Comparison of ENCODE assay signal across 26 mouse cellular contexts in genomic region chr10:69451006-69451405, GRCm38 (mm10). TPM values are rescaled to one million over a fixed set of nuclear protein-coding genes. Genes with fewer than 3 reads are reported as not detected.
DNase-seq lines count a peak whose midpoint lies in the region; ATAC-seq and TF ChIP-seq lines count a peak whose summit lies in the region.
"Had no signal": no experiment of that assay in that cellular context is flagged by ENCODE, and none has a peak within 500 bp of the region (broad histone marks: within the 10 kb centered on the region; RNA-seq: fewer than 3 reads in every experiment).

No protein-coding gene starts in this region.

- no peaks in the 10 kb centered on the region for H3K4me1 ChIP-seq in lung, adult 2 months (ENCODE audit: control insufficient read depth, insufficient read depth, low read length)
- H3K4me1 ChIP-seq in lung, embryonic 16.5 days (replicated peaks; ENCODE audit: control insufficient read depth, insufficient read depth, low read length): peaks cover 16% of the 10 kb centered on the region
- H3K4me1 ChIP-seq: embryonic facial prominence, embryonic 12.5 days; embryonic facial prominence, embryonic 15.5 days; heart, embryonic 10.5 days; hindbrain, embryonic 12.5 days had no signal

- H3K27me3 ChIP-seq in lung, embryonic 16.5 days (ENCODE audit: control insufficient read depth, insufficient read depth, low read depth, low read length): no peaks in the 10 kb centered on the region
- H3K27me3 ChIP-seq: embryonic facial prominence, embryonic 12.5 days; embryonic facial prominence, embryonic 15.5 days; hindbrain, embryonic 12.5 days had no signal

- WGBS in lung, adult 2 months: 49% methylated on average over 5 of the region's 5 CpGs
- WGBS in lung, embryonic 16.5 days: 43% methylated on average over 5 of the region's 5 CpGs

- H3K27ac ChIP-seq in lung, embryonic 16.5 days (ENCODE audit: low read length): no peak overlapping the region
- H3K27ac ChIP-seq: embryonic facial prominence, embryonic 12.5 days; embryonic facial prominence, embryonic 15.5 days; heart, adult 2 months; heart, embryonic 10.5 days; hindbrain, embryonic 12.5 days had no signal

- no peaks in the 10 kb centered on the region for H3K9me3 ChIP-seq in lung, embryonic 16.5 days (ENCODE audit: control insufficient read depth, low read length)
- H3K9me3 ChIP-seq: embryonic facial prominence, embryonic 12.5 days; embryonic facial prominence, embryonic 15.5 days; heart, embryonic 10.5 days; hindbrain, embryonic 12.5 days had no signal

- no peak for TF ChIP-seq CTCF in lung, adult 2 months (IDR thresholded peaks at IDR 0.05; ENCODE audit: insufficient read depth, low read length)

- no peak overlapping the region for H3K9ac ChIP-seq in lung, embryonic 16.5 days (ENCODE audit: low read length)
- H3K9ac ChIP-seq: embryonic facial prominence, embryonic 12.5 days; embryonic facial prominence, embryonic 15.5 days; forebrain, postnatal 0 days; hindbrain, embryonic 12.5 days had no signal

- H3K4me2 ChIP-seq in lung, embryonic 16.5 days (ENCODE audit: low read depth, low read length): no peak overlapping the region
- H3K4me2 ChIP-seq: embryonic facial prominence, embryonic 12.5 days; embryonic facial prominence, embryonic 15.5 days; hindbrain, embryonic 12.5 days had no signal

- peak; percentile 68 for ATAC-seq in lung, embryonic 16.5 days (ENCODE audit: low read depth)
- ATAC-seq: activated CD4-positive, CD25-positive, alpha-beta regulatory T cell, adult 4 months; CD4-positive, CD25-positive, alpha-beta regulatory T cell, adult 4 months; forebrain, embryonic 14.5 days; forebrain, postnatal 0 days; hindbrain, embryonic 16.5 days had no signal

- TF ChIP-seq POLR2A in lung, adult 2 months (IDR thresholded peaks at IDR 0.05; ENCODE audit: borderline replicate concordance, extremely low read depth, low read depth, low read length): no peak

- no peaks in the 10 kb centered on the region for H3K36me3 ChIP-seq in lung, embryonic 16.5 days (ENCODE audit: control insufficient read depth, insufficient read depth, low read length)
- H3K36me3 ChIP-seq: embryonic facial prominence, embryonic 12.5 days; embryonic facial prominence, embryonic 15.5 days; heart, embryonic 10.5 days; hindbrain, embryonic 12.5 days had no signal

- H3K4me3 ChIP-seq in lung, adult 2 months (replicated peaks; ENCODE audit: extremely low read depth, low read depth, low read length): no peak overlapping the region
- H3K4me3 ChIP-seq in lung, embryonic 16.5 days (ENCODE audit: low read length): no peak overlapping the region
- H3K4me3 ChIP-seq: embryonic facial prominence, embryonic 12.5 days; embryonic facial prominence, embryonic 15.5 days; heart, adult 2 months; heart, embryonic 10.5 days; hindbrain, embryonic 12.5 days had no signal

- DNase-seq in lung, adult 2 months: peak; percentile 37
- peak; percentile 32 for DNase-seq in lung, postnatal 14 days
- peak; percentile 16 to 68 for DNase-seq in lung, postnatal 4 days
- no peak for DNase-seq in left cerebral cortex, adult 18-20 months (ENCODE audit: low spot score in 2 of 2)
- no peak for DNase-seq in yolk sac, embryonic 10.5 days (ENCODE audit: low spot score)
- DNase-seq in urinary bladder, postnatal 4 days (ENCODE audit: low spot score in 2 of 2): no peak
- no peak for DNase-seq in frontal cortex, postnatal 14 days (ENCODE audit: low spot score in 2 of 2)
- DNase-seq: adrenal gland, adult 8-10 months; cerebellum, adult 11 months; cerebellum, adult 2 months; cerebellum, adult 9-11 months; cerebellum, postnatal 25 days; forebrain, postnatal 0 days; gastrocnemius, postnatal 10 days; gastrocnemius, postnatal 36 days; heart, adult 2 months had no signal

RNA-seq across cellular contexts. Expression of gene Ank3, which starts 52.4 kb away (rescaled TPM):
- 19.2 and 23.3 TPM in 2 replicates for polyA plus RNA-seq in lung, adult 2 months (2012; rRNA removed)
- polyA plus RNA-seq in lung, embryonic 16.5 days (2015; fragmentation: Nextera tagmentation; extraction: Ambion mirVana): 19.0 and 20.3 TPM in 2 replicates
- total RNA-seq in left cerebral cortex, adult 18-20 months (2021): 100 to 1,000 TPM; 407 to 424 TPM
- total RNA-seq: hematopoietic stem cell, adult 5-6 weeks had no signal

Comparison
In these comparisons a context has a peak if more than half of its experiments do, and no peak if none do; other contexts are left out.
1. DNase-seq: peak in lung, adult 2 months (single experiment), lung, postnatal 14 days (single experiment) and lung, postnatal 4 days (2 of 2); none in left cerebral cortex, adult 18-20 months (0 of 2), yolk sac, embryonic 10.5 days (single experiment), urinary bladder, postnatal 4 days (0 of 2) and frontal cortex, postnatal 14 days (0 of 2).